Mouse (Mus musculus) limb, embryonic 13.5 days (tissue): ENCODE data around the gene Prrxl1. TPM values are rescaled to one million over a fixed set of nuclear protein-coding genes. Genes with fewer than 3 reads are reported as not detected.
A peak's percentile ranks its signal among the peaks of the same experiment; 100 is the strongest.

Experiments used
- ATAC-seq: fragments of 200-750 bp; cut with Nextera tagmentation; 2 replicates; pipeline ENCODE4 v1.8.0; 2017; ENCODE audit warnings: low read depth, moderate number of reproducible peaks, moderate TSS enrichment; ENCODE audit not compliant: low FRiP score
- H3K27ac ChIP-seq: fragments of 300-500 bp; sonication (generic); 2 replicates; pipeline ENCODE4 v1.5.1; 2015; ENCODE audit warnings: inconsistent platforms, mild to moderate bottlenecking, moderate library complexity
- H3K27me3 ChIP-seq: fragments of 300-500 bp; sonication (generic); 2 replicates; pipeline ENCODE4 v1.6.1; 2015; ENCODE audit warnings: mild to moderate bottlenecking, inconsistent platforms
- H3K36me3 ChIP-seq: fragments of 300-500 bp; sonication (generic); 2 replicates; pipeline ENCODE4 v1.6.1; 2015; ENCODE audit warnings: inconsistent platforms, mild to moderate bottlenecking, moderate library complexity
- H3K4me1 ChIP-seq: fragments of 300-500 bp; sonication (generic); 2 replicates; pipeline ENCODE4 v1.6.1; 2015; ENCODE audit warnings: inconsistent platforms
- H3K4me2 ChIP-seq: fragments of 300-500 bp; sonication (generic); replicated peaks from 2 replicates; pipeline ENCODE4 v1.6.1; 2015; ENCODE audit warnings: inconsistent platforms, mild to moderate bottlenecking, moderate library complexity
- H3K4me3 ChIP-seq: fragments of 300-500 bp; sonication (generic); 2 replicates; pipeline ENCODE4 v1.5.1; 2015; ENCODE audit warnings: moderate library complexity, mild to moderate bottlenecking, inconsistent platforms
- H3K9ac ChIP-seq: fragments of 300-500 bp; sonication (generic); 2 replicates; pipeline ENCODE4 v1.6.1; 2015; ENCODE audit warnings: mild to moderate bottlenecking, inconsistent platforms
- H3K9me3 ChIP-seq: fragments of 300-500 bp; sonication (generic); 2 replicates; pipeline ENCODE4 v1.6.1; 2016; ENCODE audit warnings: inconsistent platforms
- WGBS: fragments of 180-500 bp; shearing (Covaris S2); methylation state at CpG from one replicate; pipeline ENCODE4 v1.1.7; 2015; 5-methylcytosine and 5-hydroxymethylcytosine counted together
- polyA plus RNA-seq: library from polyadenylated mRNA; unstranded; fragments of >200 nt; fragmentation: Nextera tagmentation; extraction: Ambion mirVana; gene quantifications from 2 replicates; pipeline ENCODE4 v1.2.1, GENCODE M21; 2015

Prrxl1 gene
- polyA plus RNA-seq, result 0.31 and 0.64 TPM in 2 replicates

DNA sequence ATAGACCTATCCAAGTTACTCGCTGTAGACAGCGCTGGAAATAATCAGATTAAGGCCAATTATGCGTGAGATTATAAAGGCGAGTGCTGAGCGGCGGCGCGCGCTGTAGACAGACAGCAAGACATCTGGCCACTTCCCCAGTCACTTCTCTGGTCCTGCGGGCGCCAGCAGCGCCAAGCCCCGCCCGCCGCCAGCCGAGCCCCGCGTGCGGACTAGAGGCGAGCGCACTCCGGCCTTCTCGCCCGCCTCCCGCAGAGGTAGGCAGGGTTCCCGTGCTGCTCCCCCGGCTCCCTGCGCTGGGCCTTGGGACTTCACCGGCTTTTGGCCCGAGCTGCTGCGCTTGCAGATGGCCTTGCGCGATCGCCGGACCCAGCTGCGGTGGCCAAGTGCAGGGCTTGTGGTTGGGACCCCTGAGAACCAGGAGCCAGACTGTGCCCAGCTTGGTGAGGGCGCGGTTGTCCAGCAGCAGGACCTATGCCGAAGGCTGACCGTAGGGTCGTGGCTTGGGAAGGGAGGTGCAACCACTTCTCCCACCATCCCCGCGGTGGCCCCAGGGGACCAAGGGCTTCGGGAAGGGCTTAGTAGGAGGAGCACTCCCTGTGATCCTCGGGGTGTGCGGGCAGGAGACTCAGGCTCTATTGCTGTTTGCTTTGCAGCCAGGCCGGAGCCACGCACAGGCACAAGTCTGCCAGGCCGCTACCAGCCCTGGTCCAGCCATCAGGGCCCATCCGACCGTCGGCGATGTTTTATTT lies at the start of gene Prrxl1:
Gene Prrxl1, plus strand, starts transcription at position 118 of the 752 bp plus-strand sequence.
- H3K27ac ChIP-seq, result no peak within 1 kb of the TSS
- H3K4me3 ChIP-seq, result peak within 1 kb of the TSS; percentile 32
- no peaks in the 10 kb centered on the region for H3K9me3 ChIP-seq
- ATAC-seq, result no peak
- no peak within 1 kb of the TSS for H3K9ac ChIP-seq
- under 1% methylated on average over 53 of the region's 53 CpGs for WGBS
- H3K36me3 ChIP-seq, result no peaks in the 10 kb centered on the region
- peaks cover 100% of the 10 kb centered on the region for H3K27me3 ChIP-seq
- H3K4me1 ChIP-seq, result peaks cover 24% of the 10 kb centered on the region
- peak within 1 kb of the TSS; percentile 57 for H3K4me2 ChIP-seq

GRCm38 (mm10) chr14:32551854-32552253 lies 47.4 kb upstream of the Prrxl1 start:
- no peak for ATAC-seq
- H3K27me3 ChIP-seq, result no peaks in the 10 kb centered on the region
- no peak overlapping the region for H3K27ac ChIP-seq
- H3K4me1 ChIP-seq, result peaks cover 6% of the 10 kb centered on the region; the same call in 1 of the 2 replicates
- H3K4me3 ChIP-seq, result no peak overlapping the region
- H3K9me3 ChIP-seq, result no peaks in the 10 kb centered on the region
- no peak overlapping the region for H3K4me2 ChIP-seq
- peaks cover 50% of the 10 kb centered on the region for H3K36me3 ChIP-seq
- no peak overlapping the region for H3K9ac ChIP-seq
- 79% methylated on average over 5 of the region's 5 CpGs for WGBS

DNA sequence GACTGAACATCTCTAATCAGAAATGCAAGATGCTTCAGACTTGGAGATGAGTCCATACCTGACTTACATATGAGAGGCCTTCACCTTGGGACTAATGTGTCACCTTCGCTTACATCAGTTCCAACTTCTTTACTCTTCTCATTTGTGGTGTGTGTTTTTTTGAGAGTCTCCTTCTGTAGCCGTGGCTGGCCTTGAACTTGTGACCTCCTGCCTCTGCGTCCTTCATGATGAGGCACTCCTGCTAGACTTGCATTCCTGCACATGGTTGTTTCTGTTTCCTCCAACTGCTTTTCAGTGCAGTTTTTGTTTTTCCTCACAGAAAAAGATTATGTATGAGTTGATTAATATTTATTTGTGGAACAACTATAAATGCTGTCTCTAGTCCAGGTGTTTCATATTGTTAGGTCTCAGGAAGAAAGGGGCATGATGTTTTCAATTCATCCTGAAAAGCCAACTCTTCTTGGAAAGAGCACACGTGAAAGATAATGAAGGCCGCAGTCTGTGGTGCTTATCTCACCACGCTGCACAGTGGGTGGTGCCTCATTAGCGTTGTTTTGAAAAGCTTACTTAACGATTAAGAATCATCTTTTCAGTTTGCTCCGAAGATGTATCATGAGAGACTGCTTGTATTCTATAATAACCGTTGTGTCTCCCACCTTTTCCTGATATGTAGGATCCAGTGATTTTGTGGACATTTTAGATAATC lies 45.9 kb upstream of the Prrxl1 start:
- Histone ChIP-seq H3K4me3 (no peak overlapping the region), H3K27ac (no peak overlapping the region), H3K27me3 (no peaks in the 10 kb centered on the region), H3K4me1 (peaks cover 6% of the 10 kb centered on the region; the same call in 1 of the 2 replicates), H3K9me3 (no peaks in the 10 kb centered on the region), H3K4me2 (no peak overlapping the region), H3K36me3 (peaks cover 58% of the 10 kb centered on the region), H3K9ac (no peak overlapping the region)
- ATAC-seq, result no peak
- WGBS, result 73% methylated on average over 10 of the region's 10 CpGs

- no peak overlapping the region for H3K27ac ChIP-seq
- no peak overlapping the region for H3K9ac ChIP-seq
- H3K4me3 ChIP-seq, result no peak overlapping the region
- 25% methylated on average over 8 of the region's 8 CpGs for WGBS
- no peaks in the 10 kb centered on the region for H3K9me3 ChIP-seq
- no peaks in the 10 kb centered on the region for H3K27me3 ChIP-seq
- peaks cover 59% of the 10 kb centered on the region for H3K36me3 ChIP-seq
- no peak for ATAC-seq
- no peak overlapping the region for H3K4me2 ChIP-seq
- peaks cover 6% of the 10 kb centered on the region; the same call in 1 of the 2 replicates for H3K4me1 ChIP-seq
Measured at GRCm38 (mm10) chr14:32554860-32555526, 44.2 kb upstream of the Prrxl1 start.

DNA sequence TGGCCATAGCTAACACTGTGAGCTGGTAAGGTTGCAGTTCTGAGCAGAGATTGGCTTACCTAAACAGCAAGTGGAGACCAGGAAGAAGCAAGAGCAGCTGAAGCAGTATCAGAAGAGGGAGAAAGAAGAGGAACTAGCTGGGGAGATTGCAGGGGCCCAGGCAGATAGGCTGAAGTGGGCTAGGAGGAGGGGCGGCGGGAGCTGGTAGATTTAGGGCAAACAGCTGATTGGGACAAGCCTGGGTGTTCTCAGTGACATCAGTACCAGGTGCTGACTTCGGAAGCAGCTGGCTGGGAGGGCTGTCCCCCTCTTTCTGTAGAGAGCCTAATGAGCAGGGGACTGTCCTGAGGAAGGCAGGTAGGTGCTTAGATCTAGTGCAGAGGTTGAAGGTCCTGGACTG lies 37.8 kb upstream of the Prrxl1 start:
- Histone ChIP-seq H3K4me1 (no peaks in the 10 kb centered on the region), H3K4me3 (no peak overlapping the region), H3K36me3 (peaks cover 78% of the 10 kb centered on the region), H3K9ac (no peak overlapping the region), H3K27ac (no peak overlapping the region), H3K27me3 (no peaks in the 10 kb centered on the region), H3K9me3 (no peaks in the 10 kb centered on the region), H3K4me2 (no peak overlapping the region)
- no peak for ATAC-seq
- WGBS, result 97% methylated on average over 3 of the region's 3 CpGs

DNA sequence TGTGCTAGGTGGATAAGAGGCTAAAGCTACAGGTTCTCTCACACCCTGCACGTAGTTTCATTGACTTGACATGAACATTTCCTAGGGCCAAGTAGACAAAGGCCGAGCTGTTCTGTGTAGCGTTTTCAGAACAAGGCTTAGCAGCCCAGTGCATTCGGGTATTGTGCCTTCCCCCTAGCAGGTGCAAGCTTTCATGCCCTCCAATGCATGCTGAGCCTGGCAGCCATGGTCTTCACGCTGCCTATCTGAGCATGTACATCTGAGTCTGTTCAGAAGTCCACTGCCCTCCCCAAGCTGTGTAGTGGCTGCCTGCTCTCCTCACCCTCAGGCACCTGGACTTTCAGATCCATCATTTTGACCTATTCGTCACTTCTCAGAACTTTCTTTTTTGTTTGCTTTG lies 35.5 kb upstream of the Prrxl1 start:
- no peaks in the 10 kb centered on the region for H3K4me1 ChIP-seq
- WGBS, result 93% methylated on average over 6 of the region's 6 CpGs
- H3K4me3 ChIP-seq, result no peak overlapping the region
- H3K4me2 ChIP-seq, result no peak overlapping the region
- H3K9me3 ChIP-seq, result no peaks in the 10 kb centered on the region
- H3K27me3 ChIP-seq, result no peaks in the 10 kb centered on the region
- H3K9ac ChIP-seq, result no peak overlapping the region
- peaks cover 83% of the 10 kb centered on the region for H3K36me3 ChIP-seq
- H3K27ac ChIP-seq, result no peak overlapping the region
- no peak for ATAC-seq

GRCm38 (mm10) chr14:32572519-32572918 lies 26.7 kb upstream of the Prrxl1 start:
- no peak overlapping the region for H3K4me3 ChIP-seq
- no peak overlapping the region for H3K9ac ChIP-seq
- H3K27me3 ChIP-seq, result no peaks in the 10 kb centered on the region
- 66% methylated on average over 8 of the region's 8 CpGs for WGBS
- H3K4me1 ChIP-seq, result no peaks in the 10 kb centered on the region
- H3K4me2 ChIP-seq, result no peak overlapping the region
- H3K27ac ChIP-seq, result no peak overlapping the region
- no peaks in the 10 kb centered on the region for H3K9me3 ChIP-seq
- peaks cover 80% of the 10 kb centered on the region for H3K36me3 ChIP-seq
- ATAC-seq, result no peak

DNA sequence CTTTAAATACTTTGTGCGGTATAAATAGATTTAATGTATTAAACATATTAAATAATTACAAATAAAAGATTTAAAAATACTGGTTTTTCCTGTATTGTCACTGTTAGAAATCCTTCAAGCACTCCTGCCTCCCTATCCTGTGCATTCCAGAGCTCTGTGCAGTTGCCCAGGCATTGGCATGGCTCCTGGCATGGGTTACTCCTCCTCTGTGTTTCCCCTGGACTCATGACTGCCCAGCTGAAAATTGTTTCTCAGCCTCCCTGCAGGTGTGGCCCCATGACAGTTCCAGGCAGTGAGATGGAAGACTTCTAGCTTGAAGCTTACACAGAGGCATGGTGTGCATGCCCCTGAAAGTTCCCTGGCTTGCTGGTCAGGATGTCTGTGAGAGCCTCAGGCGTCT lies 20.8 kb upstream of the Prrxl1 start:
- ATAC-seq, result no peak
- no peaks in the 10 kb centered on the region for H3K9me3 ChIP-seq
- H3K27me3 ChIP-seq, result no peaks in the 10 kb centered on the region
- no peak overlapping the region for H3K27ac ChIP-seq
- H3K9ac ChIP-seq, result no peak overlapping the region
- H3K4me1 ChIP-seq, result no peaks in the 10 kb centered on the region
- peaks cover 44% of the 10 kb centered on the region for H3K36me3 ChIP-seq
- WGBS, result 90% methylated on average over 2 of the region's 2 CpGs
- no peak overlapping the region for H3K4me3 ChIP-seq
- H3K4me2 ChIP-seq, result no peak overlapping the region

GRCm38 (mm10) chr14:32583696-32584095 lies 15.5 kb upstream of the Prrxl1 start:
- Histone ChIP-seq H3K9me3 (no peaks in the 10 kb centered on the region), H3K27me3 (peaks cover 5% of the 10 kb centered on the region; the same call in 1 of the 2 replicates), H3K4me1 (no peaks in the 10 kb centered on the region), H3K36me3 (peaks cover 5% of the 10 kb centered on the region; the same call in 1 of the 2 replicates), H3K9ac (no peak overlapping the region), H3K27ac (no peak overlapping the region), H3K4me2 (no peak overlapping the region), H3K4me3 (no peak overlapping the region)
- 90% methylated on average over 9 of the region's 9 CpGs for WGBS
- no peak for ATAC-seq

DNA sequence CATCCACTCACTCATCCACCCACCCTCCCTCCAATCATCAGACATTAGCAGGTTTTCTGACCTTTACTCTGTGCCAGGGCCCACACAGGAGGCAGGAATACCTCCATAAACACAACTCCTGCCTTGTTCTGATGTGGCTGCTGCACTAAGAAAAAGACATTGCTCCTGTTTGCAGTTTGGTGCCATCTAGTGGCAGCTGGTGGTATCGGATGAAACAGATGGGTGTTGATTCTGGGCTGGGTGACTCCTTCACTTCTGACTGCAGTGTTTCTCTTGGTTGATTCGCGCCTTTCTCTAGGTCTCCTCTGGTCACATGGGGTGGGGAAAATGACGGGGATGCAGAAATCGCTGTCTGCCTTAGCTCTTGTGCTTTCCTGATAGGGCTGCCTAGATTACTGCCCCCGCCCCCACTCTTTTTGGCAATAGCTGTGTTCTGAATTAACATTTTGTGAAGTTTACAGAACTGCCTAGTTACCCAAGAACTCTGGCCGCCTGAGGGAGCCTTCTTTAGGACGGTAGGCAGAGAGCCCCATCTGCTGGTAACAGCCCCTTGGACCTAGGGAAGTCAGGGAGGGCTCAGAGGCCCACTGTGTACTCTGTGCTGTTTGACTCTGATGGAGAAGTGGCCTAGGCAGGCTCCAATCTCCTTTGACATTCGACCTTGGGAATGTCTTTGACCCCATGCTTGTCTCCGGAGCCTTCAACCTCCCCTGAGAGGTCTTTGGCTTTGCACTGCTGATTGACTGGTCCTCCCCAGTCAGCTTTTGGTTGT lies 12.0 kb upstream of the Prrxl1 start:
- WGBS, result 14% methylated on average over 10 of the region's 10 CpGs

GRCm38 (mm10) chr14:32590377-32590776 lies 8.8 kb upstream of the Prrxl1 start:
- Histone ChIP-seq H3K9ac (no peak overlapping the region), H3K9me3 (no peaks in the 10 kb centered on the region), H3K4me2 (no peak overlapping the region), H3K4me1 (no peaks in the 10 kb centered on the region), H3K4me3 (no peak overlapping the region), H3K27me3 (peaks cover 48% of the 10 kb centered on the region), H3K27ac (no peak overlapping the region), H3K36me3 (no peaks in the 10 kb centered on the region)
- ATAC-seq, result no peak
- 60% methylated on average over 3 of the region's 3 CpGs for WGBS

More for the DNA sequence above, 12.0 kb upstream of the Prrxl1 start:
- no peak overlapping the region for H3K4me2 ChIP-seq
- H3K4me3 ChIP-seq, result no peak overlapping the region
- H3K27me3 ChIP-seq, result peaks cover 17% of the 10 kb centered on the region
- ATAC-seq, result 0 out of 2 replicates have a peak, but pooled peaks have one; percentile 48
- no peaks in the 10 kb centered on the region for H3K4me1 ChIP-seq
- H3K9me3 ChIP-seq, result no peaks in the 10 kb centered on the region
- no peaks in the 10 kb centered on the region for H3K36me3 ChIP-seq
- H3K9ac ChIP-seq, result no peak overlapping the region
- H3K27ac ChIP-seq, result no peak overlapping the region
